ENCODE assay signal across 12 mouse cellular contexts in genomic region chr14:57536820-57537219, GRCm38 (mm10). TPM values are rescaled to one million over a fixed set of nuclear protein-coding genes. Genes with fewer than 3 reads are reported as not detected.
DNase-seq lines count a peak whose midpoint lies in the region; ATAC-seq and TF ChIP-seq lines count a peak whose summit lies in the region.
"Had no signal": no experiment of that assay in that cellular context is flagged by ENCODE, and none has a peak within 500 bp of the region (broad histone marks: within the 10 kb centered on the region; RNA-seq: fewer than 3 reads in every experiment).

No protein-coding gene starts in this region.

- no peak overlapping the region for H3K9ac ChIP-seq in forebrain, embryonic 15.5 days (replicated peaks)
- no peak overlapping the region for H3K9ac ChIP-seq in forebrain, embryonic 11.5 days (ENCODE audit: low read length)
- H3K9ac ChIP-seq in hindbrain, embryonic 11.5 days (ENCODE audit: low read depth, low read length) = no peak overlapping the region
- no peak overlapping the region for H3K9ac ChIP-seq in hindbrain, embryonic 14.5 days
- H3K9ac ChIP-seq in midbrain, embryonic 12.5 days (replicated peaks) = no peak overlapping the region
- no peak overlapping the region for H3K9ac ChIP-seq in midbrain, postnatal 0 days (replicated peaks; ENCODE audit: low read length, poor library complexity, severe bottlenecking)
- H3K9ac ChIP-seq in stomach, embryonic 15.5 days = no peak overlapping the region
- H3K9ac ChIP-seq: liver, embryonic 14.5 days had no signal

- TF ChIP-seq CTCF in midbrain, postnatal 0 days (IDR thresholded peaks at IDR 0.05) = no peak

- no peaks in the 10 kb centered on the region for H3K27me3 ChIP-seq in forebrain, embryonic 15.5 days
- peaks cover 9% of the 10 kb centered on the region; the same call in 1 of the 2 replicates for H3K27me3 ChIP-seq in forebrain, embryonic 11.5 days (ENCODE audit: control insufficient read depth, insufficient read depth, low read length)
- peaks cover 14% of the 10 kb centered on the region; the same call in 1 of the 2 replicates for H3K27me3 ChIP-seq in hindbrain, embryonic 11.5 days (ENCODE audit: control insufficient read depth, insufficient read depth, low read length)
- H3K27me3 ChIP-seq in hindbrain, embryonic 14.5 days (ENCODE audit: control insufficient read depth, insufficient read depth, low read length) = peaks cover 5% of the 10 kb centered on the region; the same call in 1 of the 2 replicates
- H3K27me3 ChIP-seq in midbrain, embryonic 12.5 days = peaks cover 59% of the 10 kb centered on the region
- no peaks in the 10 kb centered on the region for H3K27me3 ChIP-seq in midbrain, postnatal 0 days (ENCODE audit: insufficient read depth, low read length)
- H3K27me3 ChIP-seq in stomach, embryonic 15.5 days (replicated peaks) = no peaks in the 10 kb centered on the region

- H3K36me3 ChIP-seq in forebrain, embryonic 15.5 days = no peaks in the 10 kb centered on the region
- no peaks in the 10 kb centered on the region for H3K36me3 ChIP-seq in forebrain, embryonic 11.5 days (ENCODE audit: control insufficient read depth, insufficient read depth, low read length)
- H3K36me3 ChIP-seq in hindbrain, embryonic 11.5 days (ENCODE audit: control insufficient read depth, insufficient read depth, low read length) = no peaks in the 10 kb centered on the region
- no peaks in the 10 kb centered on the region for H3K36me3 ChIP-seq in hindbrain, embryonic 14.5 days (replicated peaks; ENCODE audit: control insufficient read depth, insufficient read depth)
- no peaks in the 10 kb centered on the region for H3K36me3 ChIP-seq in midbrain, embryonic 12.5 days
- H3K36me3 ChIP-seq in midbrain, postnatal 0 days (ENCODE audit: insufficient read depth, low read length) = no peaks in the 10 kb centered on the region
- no peaks in the 10 kb centered on the region for H3K36me3 ChIP-seq in stomach, embryonic 15.5 days

- peak overlapping the region; percentile 12; the same call in 1 of the 2 replicates for H3K27ac ChIP-seq in forebrain, embryonic 15.5 days (replicated peaks)
- H3K27ac ChIP-seq in forebrain, embryonic 11.5 days (ENCODE audit: low read depth, low read length) = no peak overlapping the region
- no peak overlapping the region for H3K27ac ChIP-seq in hindbrain, embryonic 11.5 days (ENCODE audit: low read depth, low read length)
- no peak overlapping the region for H3K27ac ChIP-seq in hindbrain, embryonic 14.5 days
- H3K27ac ChIP-seq in midbrain, embryonic 12.5 days (replicated peaks) = 0 out of 2 replicates have a peak overlapping the region, but pooled peaks have one; percentile 25
- H3K27ac ChIP-seq in midbrain, postnatal 0 days (ENCODE audit: low read depth, low read length) = no peak overlapping the region
- peak overlapping the region; percentile 45 for H3K27ac ChIP-seq in stomach, embryonic 15.5 days
- H3K27ac ChIP-seq: liver, embryonic 14.5 days had no signal

- no peak overlapping the region for H3K4me2 ChIP-seq in forebrain, embryonic 15.5 days (replicated peaks)
- no peak overlapping the region for H3K4me2 ChIP-seq in forebrain, embryonic 11.5 days (ENCODE audit: low read depth, low read length, severe bottlenecking)
- H3K4me2 ChIP-seq in hindbrain, embryonic 11.5 days (replicated peaks; ENCODE audit: low read depth, low read length) = no peak overlapping the region
- no peak overlapping the region for H3K4me2 ChIP-seq in hindbrain, embryonic 14.5 days (replicated peaks)
- no peak overlapping the region; the same call in 1 of the 2 replicates for H3K4me2 ChIP-seq in midbrain, embryonic 12.5 days (replicated peaks)
- no peak overlapping the region for H3K4me2 ChIP-seq in midbrain, postnatal 0 days (ENCODE audit: low read depth, low read length, poor library complexity, severe bottlenecking)
- H3K4me2 ChIP-seq in stomach, embryonic 15.5 days = no peak overlapping the region

- no peaks in the 10 kb centered on the region for H3K9me3 ChIP-seq in forebrain, embryonic 15.5 days
- no peaks in the 10 kb centered on the region for H3K9me3 ChIP-seq in forebrain, embryonic 11.5 days (ENCODE audit: control insufficient read depth, low read length)
- no peaks in the 10 kb centered on the region for H3K9me3 ChIP-seq in hindbrain, embryonic 11.5 days (ENCODE audit: control insufficient read depth, low read length)
- H3K9me3 ChIP-seq in hindbrain, embryonic 14.5 days (ENCODE audit: control insufficient read depth, low read length) = peaks cover 1% of the 10 kb centered on the region; the same call in 1 of the 2 replicates
- no peaks in the 10 kb centered on the region for H3K9me3 ChIP-seq in midbrain, embryonic 12.5 days
- no peaks in the 10 kb centered on the region for H3K9me3 ChIP-seq in midbrain, postnatal 0 days (ENCODE audit: low read length)
- H3K9me3 ChIP-seq in stomach, embryonic 15.5 days = no peaks in the 10 kb centered on the region

- 35% methylated on average over 9 of the region's 9 CpGs for WGBS in forebrain, embryonic 15.5 days
- WGBS in forebrain, embryonic 11.5 days = 22% methylated on average over 9 of the region's 9 CpGs
- 29% methylated on average over 9 of the region's 9 CpGs for WGBS in hindbrain, embryonic 11.5 days
- WGBS in hindbrain, embryonic 14.5 days = 32% methylated on average over 9 of the region's 9 CpGs
- 32% methylated on average over 9 of the region's 9 CpGs for WGBS in midbrain, embryonic 12.5 days
- WGBS in midbrain, postnatal 0 days = 33% methylated on average over 9 of the region's 9 CpGs
- 72% methylated on average over 9 of the region's 9 CpGs for WGBS in stomach, embryonic 15.5 days

- no peak for DNase-seq in forebrain, embryonic 11.5 days (ENCODE audit: low spot score)
- peak; percentile 7 for DNase-seq in hindbrain, embryonic 11.5 days (ENCODE audit: low spot score)
- DNase-seq in hindbrain, embryonic 14.5 days (ENCODE audit: low spot score) = no peak
- no peak for DNase-seq in midbrain, postnatal 0 days (ENCODE audit: low spot score)
- DNase-seq in left cerebral cortex, adult 11 months (ENCODE audit: low spot score) = no peak
- DNase-seq: kidney, postnatal 25 days had no signal

- no peak overlapping the region for H3K4me3 ChIP-seq in forebrain, embryonic 15.5 days
- no peak overlapping the region for H3K4me3 ChIP-seq in forebrain, embryonic 11.5 days (ENCODE audit: low read depth, low read length)
- no peak overlapping the region for H3K4me3 ChIP-seq in hindbrain, embryonic 11.5 days (ENCODE audit: low read depth, low read length)
- H3K4me3 ChIP-seq in hindbrain, embryonic 14.5 days (replicated peaks; ENCODE audit: low read length) = no peak overlapping the region
- no peak overlapping the region for H3K4me3 ChIP-seq in midbrain, embryonic 12.5 days
- no peak overlapping the region for H3K4me3 ChIP-seq in midbrain, postnatal 0 days (ENCODE audit: low read depth, low read length)
- no peak overlapping the region for H3K4me3 ChIP-seq in stomach, embryonic 15.5 days (replicated peaks)

- peaks cover 42% of the 10 kb centered on the region for H3K4me1 ChIP-seq in forebrain, embryonic 15.5 days
- peaks cover 8% of the 10 kb centered on the region; the same call in 1 of the 2 replicates for H3K4me1 ChIP-seq in forebrain, embryonic 11.5 days (replicated peaks; ENCODE audit: control insufficient read depth, insufficient read depth, low read length)
- H3K4me1 ChIP-seq in hindbrain, embryonic 11.5 days (replicated peaks; ENCODE audit: control insufficient read depth, insufficient read depth, low read length) = peaks cover 8% of the 10 kb centered on the region; the same call in 1 of the 2 replicates
- H3K4me1 ChIP-seq in hindbrain, embryonic 14.5 days (replicated peaks; ENCODE audit: control insufficient read depth, insufficient read depth, low read length) = peaks cover 22% of the 10 kb centered on the region
- peaks cover 32% of the 10 kb centered on the region for H3K4me1 ChIP-seq in midbrain, embryonic 12.5 days
- H3K4me1 ChIP-seq in midbrain, postnatal 0 days (ENCODE audit: insufficient read depth, low read length) = peaks cover 15% of the 10 kb centered on the region; the same call in 1 of the 2 replicates
- peaks cover 23% of the 10 kb centered on the region for H3K4me1 ChIP-seq in stomach, embryonic 15.5 days

- ATAC-seq in forebrain, embryonic 15.5 days (replicated peaks) = no peak
- no peak for ATAC-seq in forebrain, embryonic 11.5 days (replicated peaks; ENCODE audit: low FRiP score)
- ATAC-seq in hindbrain, embryonic 11.5 days (ENCODE audit: low FRiP score) = no peak
- ATAC-seq in hindbrain, embryonic 14.5 days (ENCODE audit: low FRiP score) = no peak
- no peak for ATAC-seq in midbrain, embryonic 12.5 days (ENCODE audit: low FRiP score, low read depth)
- ATAC-seq in midbrain, postnatal 0 days (ENCODE audit: low FRiP score) = no peak
- ATAC-seq in stomach, embryonic 15.5 days (ENCODE audit: insufficient read depth, low FRiP score, low read depth) = no peak
- ATAC-seq: hindbrain, embryonic 16.5 days had no signal

RNA-seq across cellular contexts. Expression of gene Il17d, which starts 12.2 kb away (rescaled TPM):
- polyA plus RNA-seq in forebrain, embryonic 15.5 days (2015; fragmentation: Nextera tagmentation; extraction: Ambion mirVana) = 4.6 and 5.8 TPM in 2 replicates
- polyA plus RNA-seq in forebrain, embryonic 11.5 days (2014; fragmentation: Nextera tagmentation; extraction: Ambion mirVana) = 1.1 and 1.3 TPM in 2 replicates
- polyA plus RNA-seq in hindbrain, embryonic 11.5 days (2014; fragmentation: Nextera tagmentation; extraction: Ambion mirVana) = 0.57 and 1.5 TPM in 2 replicates
- 4.6 and 4.8 TPM in 2 replicates for polyA plus RNA-seq in hindbrain, embryonic 14.5 days (2014; fragmentation: Nextera tagmentation; extraction: Ambion mirVana)
- polyA plus RNA-seq in midbrain, embryonic 12.5 days (2016; fragmentation: Nextera tagmentation; extraction: Ambion mirVana) = 3.0 and 3.6 TPM in 2 replicates
- 40.7 and 48.2 TPM in 2 replicates for total RNA-seq in midbrain, postnatal 0 days (2014; rRNA removed)
- polyA plus RNA-seq in midbrain, postnatal 0 days (2015; fragmentation: Nextera tagmentation; extraction: Ambion mirVana) = 7.0 and 8.3 TPM in 2 replicates
- polyA plus RNA-seq in stomach, embryonic 15.5 days (2015; fragmentation: Nextera tagmentation; extraction: Ambion mirVana) = 8.1 and 9.0 TPM in 2 replicates
- total RNA-seq: megakaryocyte-erythroid progenitor cell, adult 5-6 weeks had no signal

RNA-seq across cellular contexts. Expression of gene Eef1akmt1, which starts 34.6 kb away (rescaled TPM):
- polyA plus RNA-seq in forebrain, embryonic 15.5 days (2015; fragmentation: Nextera tagmentation; extraction: Ambion mirVana) = 87.1 and 103 TPM in 2 replicates
- polyA plus RNA-seq in forebrain, embryonic 11.5 days (2014; fragmentation: Nextera tagmentation; extraction: Ambion mirVana) = 79.4 and 86.5 TPM in 2 replicates
- 88.9 and 90.1 TPM in 2 replicates for polyA plus RNA-seq in hindbrain, embryonic 11.5 days (2014; fragmentation: Nextera tagmentation; extraction: Ambion mirVana)
- 103 and 109 TPM in 2 replicates for polyA plus RNA-seq in hindbrain, embryonic 14.5 days (2014; fragmentation: Nextera tagmentation; extraction: Ambion mirVana)
- polyA plus RNA-seq in midbrain, embryonic 12.5 days (2016; fragmentation: Nextera tagmentation; extraction: Ambion mirVana) = 72.0 and 79.2 TPM in 2 replicates
- total RNA-seq in midbrain, postnatal 0 days (2014; rRNA removed) = 26.2 and 39.2 TPM in 2 replicates
- 63.8 and 73.7 TPM in 2 replicates for polyA plus RNA-seq in midbrain, postnatal 0 days (2015; fragmentation: Nextera tagmentation; extraction: Ambion mirVana)
- polyA plus RNA-seq in stomach, embryonic 15.5 days (2015; fragmentation: Nextera tagmentation; extraction: Ambion mirVana) = 89.0 and 91.0 TPM in 2 replicates

Comparison
In these comparisons a context has a peak if more than half of its experiments do, and no peak if none do; other contexts are left out.
1. H3K27ac ChIP-seq: peak in forebrain, embryonic 15.5 days (single experiment), midbrain, embryonic 12.5 days (single experiment) and stomach, embryonic 15.5 days (single experiment); none in forebrain, embryonic 11.5 days (single experiment), hindbrain, embryonic 11.5 days (single experiment), hindbrain, embryonic 14.5 days (single experiment) and midbrain, postnatal 0 days (single experiment).